Mouse (Mus musculus): Measurements from ENCODE around the gene Arfgap3.

GRCm38 (mm10) chr15:83303656-83304484 is 46.2 kb downstream of the Arfgap3 start:
- TF ChIP-seq POLR2A (IDR thresholded peaks at IDR 0.05; ENCODE audit: low read depth, low read length) (no peak), CTCF (conservative IDR thresholded peaks at IDR 0.05; ENCODE audit: insufficient read depth, insufficient read length, low read depth, low read length) (no peak)

Data from kidney, adult 2 months (tissue).